Mouse (Mus musculus) B cell, adult 2 months (primary cell): ENCODE data around the gene Ccl1.

Source experiments
- DNase-seq, 2 experiments: peaks; one replicate each; pipeline ENCODE4 v3.0.0; 2022

Ccl1 gene

GRCm38 (mm10) chr11:82305590-82305989, at the start of gene Ccl1:
Gene Ccl1 (minus strand): TSS chr11:82305690.
- DNase-seq = no peak

DNA sequence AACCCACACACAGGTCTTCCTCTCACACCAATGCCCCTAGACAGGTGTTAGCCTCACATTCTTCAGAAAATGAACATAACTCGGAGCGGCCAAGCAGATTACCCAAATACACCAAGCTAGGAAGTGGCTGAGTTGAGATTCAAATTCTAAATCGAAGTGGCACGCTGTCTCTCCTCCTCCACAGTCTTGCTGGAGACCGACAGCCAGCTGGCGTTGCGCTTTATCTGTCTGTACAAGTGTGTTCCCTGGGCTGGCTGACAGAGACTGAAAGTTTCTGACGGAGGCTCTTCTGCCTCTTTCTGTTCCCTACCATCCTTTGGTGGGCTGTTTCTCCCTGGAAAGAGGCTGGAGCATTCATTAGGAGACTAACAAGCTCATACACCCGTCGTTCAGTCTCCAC, 45.5 kb upstream of the Ccl1 start:
- no peak for DNase-seq

DNA sequence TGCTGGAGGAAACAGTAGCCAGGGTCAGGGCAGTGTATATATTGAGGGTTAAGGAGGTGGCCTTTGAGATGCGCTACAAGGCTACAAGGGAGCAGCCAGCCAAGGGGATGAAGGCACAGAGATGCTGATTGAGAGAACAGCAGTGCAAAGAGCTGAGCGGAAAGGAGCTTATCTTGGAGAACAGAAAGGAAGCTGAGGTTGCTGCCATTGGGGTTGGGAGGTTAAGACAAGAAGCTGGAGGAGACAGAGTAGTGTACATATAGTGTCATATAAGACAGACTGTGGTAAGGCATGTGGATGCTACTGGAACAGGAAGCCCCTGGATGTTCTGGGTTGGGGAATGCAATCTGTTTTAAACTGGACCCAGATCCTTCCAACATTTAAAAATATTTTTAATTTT, 35.4 kb upstream of the Ccl1 start:
- DNase-seq = no peak

GRCm38 (mm10) chr11:82340416-82340815, 34.9 kb upstream of the Ccl1 start:
- no peak for DNase-seq

- no peak for DNase-seq
Observed at GRCm38 (mm10) chr11:82339921-82340401, 34.5 kb upstream of the Ccl1 start.

- DNase-seq = no peak
Observed at GRCm38 (mm10) chr11:82313153-82313552, 7.7 kb upstream of the Ccl1 start.

DNA sequence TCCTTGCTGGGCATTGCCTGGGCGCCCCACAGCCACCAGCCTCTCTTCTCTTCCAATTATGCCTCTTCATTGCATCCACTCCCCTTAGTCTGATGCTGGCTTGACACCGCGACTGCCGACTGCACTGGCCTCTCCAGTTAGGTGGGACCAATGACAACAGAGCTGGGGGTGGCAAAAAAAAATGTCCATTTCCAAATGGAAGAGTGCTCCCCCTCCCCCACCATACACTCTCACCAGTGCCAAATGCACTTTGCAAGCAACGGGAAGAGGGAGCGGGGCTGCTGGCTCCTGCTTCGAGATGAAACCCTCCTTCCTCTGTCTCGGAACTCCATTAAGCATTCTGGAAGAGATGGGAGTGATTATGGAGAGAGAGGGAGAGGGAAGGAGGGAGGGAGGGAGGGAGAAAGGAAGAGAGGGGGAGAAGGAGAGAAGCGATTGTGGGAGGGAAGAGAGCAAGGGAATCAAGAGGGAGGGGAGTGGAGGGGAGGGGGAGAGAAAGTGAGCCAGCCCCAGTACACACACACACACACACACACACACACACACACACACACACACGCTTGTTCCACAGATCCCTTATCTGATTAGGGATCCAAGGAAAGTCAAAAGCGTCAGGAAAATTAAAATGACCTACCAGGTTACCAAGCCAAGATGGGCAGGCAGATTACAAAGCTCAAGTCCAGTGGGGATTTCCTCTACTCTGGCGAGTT, 5.0 kb upstream of the Ccl1 start:
- no peak for DNase-seq

- DNase-seq = no peak
Observed at GRCm38 (mm10) chr11:82297895-82298294, 7.6 kb downstream of the Ccl1 start.

GRCm38 (mm10) chr11:82290841-82291240, 14.6 kb downstream of the Ccl1 start:
- DNase-seq = no peak

DNA sequence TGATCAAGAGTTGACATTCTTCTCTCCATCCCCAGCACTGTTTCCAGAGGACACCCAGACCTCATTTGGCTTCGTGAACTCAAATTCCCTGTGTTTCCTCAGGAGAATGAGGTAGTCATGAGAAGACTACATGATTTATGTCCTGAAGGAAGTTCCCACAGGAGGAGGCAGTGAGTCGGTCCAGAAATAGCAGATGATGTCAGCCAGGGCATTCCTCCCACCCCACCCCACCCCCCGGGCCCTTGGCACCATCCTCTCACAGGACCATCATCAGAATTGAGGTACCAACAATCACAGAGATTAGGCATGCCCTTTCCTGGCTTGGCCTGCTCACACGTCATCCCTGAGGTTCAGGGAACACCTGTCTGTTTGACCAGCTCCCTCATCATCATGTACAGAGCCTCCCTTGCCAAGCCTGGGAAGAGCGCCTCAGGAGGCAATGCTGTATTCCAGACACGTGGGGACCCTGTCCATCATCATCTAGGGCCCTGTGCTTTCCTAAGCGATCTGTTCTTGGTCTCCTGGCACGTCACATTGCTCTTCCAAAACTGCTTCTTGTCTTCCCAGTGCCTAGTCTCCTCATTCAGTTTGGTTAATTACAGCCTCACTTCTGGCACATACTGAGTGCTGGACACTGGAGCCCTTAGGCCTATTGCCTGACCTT, 31.2 kb downstream of the Ccl1 start:
- no peak for DNase-seq

GRCm38 (mm10) chr11:82259131-82259530, 46.4 kb downstream of the Ccl1 start:
- no peak for DNase-seq

GRCm38 (mm10) chr11:82255601-82256000, 49.9 kb downstream of the Ccl1 start:
- DNase-seq = peak; percentile 41 to 49

GRCm38 (mm10) chr11:82253421-82253820, 52.1 kb downstream of the Ccl1 start:
- DNase-seq = no peak

DNA sequence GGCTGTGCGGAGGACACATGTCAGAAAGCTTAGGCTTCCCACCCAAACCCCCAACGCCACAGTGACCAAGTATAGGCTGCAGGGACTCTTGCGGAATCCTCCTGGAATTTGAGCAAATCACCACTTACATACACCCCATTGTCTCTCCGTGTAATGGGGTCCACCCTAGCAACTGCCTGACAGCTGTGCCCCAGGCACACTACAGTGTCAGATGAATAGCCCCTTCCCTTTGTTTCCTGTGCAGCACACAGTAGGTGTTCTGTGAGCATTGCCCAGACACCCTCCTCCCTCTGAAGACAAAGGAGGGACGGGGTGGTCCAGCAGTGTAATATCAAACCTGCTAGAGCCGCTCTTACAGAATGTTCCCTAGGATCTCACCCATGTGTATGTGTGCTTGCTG, 54.2 kb downstream of the Ccl1 start:
- no peak for DNase-seq

- no peak for DNase-seq
Observed at GRCm38 (mm10) chr11:82249945-82250344, 55.5 kb downstream of the Ccl1 start.

DNA sequence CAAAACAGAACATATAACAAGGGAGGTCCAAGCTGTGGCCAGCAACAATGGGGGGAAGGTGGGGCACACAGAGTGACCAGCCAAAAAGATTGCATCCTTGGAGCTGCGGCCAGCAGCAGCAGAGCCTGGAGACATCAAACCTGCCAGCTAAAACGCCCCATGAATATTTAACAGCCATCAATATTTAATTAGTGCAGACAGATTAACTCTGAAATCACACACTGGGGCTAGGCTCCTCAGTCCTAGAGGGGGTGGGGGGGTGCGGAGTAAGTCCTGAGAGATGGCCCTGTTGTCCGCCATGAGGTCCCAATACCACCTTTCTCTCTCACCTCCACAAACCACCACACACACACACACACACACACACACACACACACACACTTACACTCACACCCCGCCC, 68.1 kb downstream of the Ccl1 start:
- DNase-seq = no peak

- peak; percentile 19 to 34 for DNase-seq
Observed at GRCm38 (mm10) chr11:82235551-82236207, 69.8 kb downstream of the Ccl1 start.

- no peak for DNase-seq
Observed at GRCm38 (mm10) chr11:82233991-82234390, 71.5 kb downstream of the Ccl1 start.

- DNase-seq = no peak
Observed at GRCm38 (mm10) chr11:82226976-82227375, 78.5 kb downstream of the Ccl1 start.

DNA sequence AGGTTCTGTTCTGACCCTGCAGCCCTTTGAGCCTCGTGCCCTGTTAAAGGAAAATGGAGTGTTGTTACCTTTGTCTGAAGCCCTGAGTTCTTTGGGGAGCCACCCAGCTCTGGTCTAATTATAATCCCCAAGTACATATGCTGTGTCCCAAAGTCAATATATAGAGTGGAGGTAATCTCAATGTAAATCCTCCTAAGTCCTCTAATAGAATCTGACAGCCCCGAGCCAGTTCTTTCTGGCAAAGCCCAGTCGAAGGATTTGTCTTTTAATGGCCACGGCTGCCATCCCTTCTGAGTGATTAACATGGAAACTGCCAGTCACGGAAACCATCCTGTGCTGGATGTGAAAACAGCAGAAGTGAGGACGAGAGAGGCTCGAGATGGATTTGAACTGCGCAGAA, 79.6 kb downstream of the Ccl1 start:
- DNase-seq = no peak

- DNase-seq = no peak
Observed at GRCm38 (mm10) chr11:82216531-82216930, 89.0 kb downstream of the Ccl1 start.

GRCm38 (mm10) chr11:82214405-82214804, 91.1 kb downstream of the Ccl1 start:
- no peak for DNase-seq

GRCm38 (mm10) chr11:82206960-82207488, 98.5 kb downstream of the Ccl1 start:
- DNase-seq = no peak

GRCm38 (mm10) chr11:82205221-82205620, 100.3 kb downstream of the Ccl1 start:
- no peak for DNase-seq
